Mouse (Mus musculus): ENCODE data around the gene Trpm5. TPM values are rescaled to one million over a fixed set of nuclear protein-coding genes. Genes with fewer than 3 reads are reported as not detected.

Gene Trpm5
- total and polyA plus RNA-seq, 2 experiments from 2014 or later = 2.0 to 2.1 TPM

GRCm38 (mm10) chr7:143034519-143035450 is 59.7 kb downstream of the Trpm5 start:
- 92% methylated on average over 8 of the region's 8 CpGs for WGBS
- no peaks in the 10 kb centered on the region for H3K9me3 ChIP-seq (ENCODE audit: low read length)
- DNase-seq (ENCODE audit: low spot score) = no peak

GRCm38 (mm10) chr7:143034112-143034511 is 60.3 kb downstream of the Trpm5 start:
- no peak overlapping the region for H3K27ac ChIP-seq
- TF ChIP-seq CTCF (IDR thresholded peaks at IDR 0.05; ENCODE audit: low read depth) = no peak
- H3K4me3 ChIP-seq (ENCODE audit: low read length) = no peak overlapping the region
- no peak overlapping the region for H3K9ac ChIP-seq (replicated peaks; ENCODE audit: low read length)
- no peaks in the 10 kb centered on the region for H3K27me3 ChIP-seq (ENCODE audit: insufficient read depth, low read length)
- no peak for DNase-seq (ENCODE audit: low spot score)
- no peaks in the 10 kb centered on the region for H3K4me1 ChIP-seq (ENCODE audit: insufficient read depth, low read length)
- ATAC-seq = no peak
- H3K9me3 ChIP-seq (ENCODE audit: low read length) = no peaks in the 10 kb centered on the region
- WGBS = 92% methylated on average over 2 of the region's 2 CpGs
- H3K4me2 ChIP-seq (ENCODE audit: low read depth, low read length) = no peak overlapping the region
- peaks cover 24% of the 10 kb centered on the region; the same call in 1 of the 2 replicates for H3K36me3 ChIP-seq (ENCODE audit: insufficient read depth, low read length)

More at GRCm38 (mm10) chr7:143034519-143035450, 59.7 kb downstream of the Trpm5 start:
- TF ChIP-seq CTCF (IDR thresholded peaks at IDR 0.05; ENCODE audit: low read depth) = no peak
- Histone ChIP-seq H3K4me3 (ENCODE audit: low read length) (no peak overlapping the region), H3K36me3 (ENCODE audit: insufficient read depth, low read length) (peaks cover 31% of the 10 kb centered on the region; the same call in 1 of the 2 replicates), H3K4me1 (ENCODE audit: insufficient read depth, low read length) (no peaks in the 10 kb centered on the region), H3K27ac (no peak overlapping the region), H3K27me3 (ENCODE audit: insufficient read depth, low read length) (no peaks in the 10 kb centered on the region), H3K9ac (replicated peaks; ENCODE audit: low read length) (no peak overlapping the region), H3K4me2 (ENCODE audit: low read depth, low read length) (no peak overlapping the region)
- ATAC-seq = no peak

GRCm38 (mm10) chr7:143033581-143033980 is 60.9 kb downstream of the Trpm5 start:
- DNase-seq (ENCODE audit: low spot score) = no peak
- TF ChIP-seq CTCF (IDR thresholded peaks at IDR 0.05; ENCODE audit: low read depth) = no peak
- H3K27me3 ChIP-seq (ENCODE audit: insufficient read depth, low read length) = no peaks in the 10 kb centered on the region
- 71% methylated on average over 4 of the region's 4 CpGs for WGBS
- no peaks in the 10 kb centered on the region for H3K9me3 ChIP-seq (ENCODE audit: low read length)
- H3K9ac ChIP-seq (replicated peaks; ENCODE audit: low read length) = no peak overlapping the region
- no peak overlapping the region for H3K27ac ChIP-seq
- H3K4me2 ChIP-seq (ENCODE audit: low read depth, low read length) = no peak overlapping the region
- H3K4me3 ChIP-seq (ENCODE audit: low read length) = no peak overlapping the region
- H3K4me1 ChIP-seq (ENCODE audit: insufficient read depth, low read length) = no peaks in the 10 kb centered on the region
- peaks cover 19% of the 10 kb centered on the region; the same call in 1 of the 2 replicates for H3K36me3 ChIP-seq (ENCODE audit: insufficient read depth, low read length)
- no peak for ATAC-seq

- no peak overlapping the region for H3K9ac ChIP-seq (replicated peaks; ENCODE audit: low read length)
- ATAC-seq (no peak), DNase-seq (ENCODE audit: low spot score) (no peak)
- no peak overlapping the region for H3K27ac ChIP-seq
- no peaks in the 10 kb centered on the region for H3K4me1 ChIP-seq (ENCODE audit: insufficient read depth, low read length)
- no peak overlapping the region for H3K4me2 ChIP-seq (ENCODE audit: low read depth, low read length)
- H3K4me3 ChIP-seq (ENCODE audit: low read length) = no peak overlapping the region
- no peaks in the 10 kb centered on the region for H3K27me3 ChIP-seq (ENCODE audit: insufficient read depth, low read length)
- TF ChIP-seq CTCF (IDR thresholded peaks at IDR 0.05; ENCODE audit: low read depth) = no peak
- 89% methylated on average over 1 of the region's 1 CpGs for WGBS
- H3K36me3 ChIP-seq (ENCODE audit: insufficient read depth, low read length) = peaks cover 11% of the 10 kb centered on the region; the same call in 1 of the 2 replicates
- no peaks in the 10 kb centered on the region for H3K9me3 ChIP-seq (ENCODE audit: low read length)
Observed at GRCm38 (mm10) chr7:143031816-143032215, 62.6 kb downstream of the Trpm5 start.

- no peak for TF ChIP-seq CTCF (IDR thresholded peaks at IDR 0.05; ENCODE audit: low read depth)
- Histone ChIP-seq H3K9me3 (ENCODE audit: low read length) (no peaks in the 10 kb centered on the region), H3K9ac (replicated peaks; ENCODE audit: low read length) (no peak overlapping the region), H3K4me1 (ENCODE audit: insufficient read depth, low read length) (no peaks in the 10 kb centered on the region), H3K4me2 (ENCODE audit: low read depth, low read length) (no peak overlapping the region), H3K4me3 (ENCODE audit: low read length) (no peak overlapping the region), H3K27ac (no peak overlapping the region), H3K36me3 (ENCODE audit: insufficient read depth, low read length) (peaks cover 6% of the 10 kb centered on the region; the same call in 1 of the 2 replicates), H3K27me3 (ENCODE audit: insufficient read depth, low read length) (no peaks in the 10 kb centered on the region)
- ATAC-seq = no peak
- DNase-seq (ENCODE audit: low spot score) = no peak
- 81% methylated on average over 4 of the region's 4 CpGs for WGBS
Observed at GRCm38 (mm10) chr7:143027196-143027595, 67.2 kb downstream of the Trpm5 start.

GRCm38 (mm10) chr7:143025496-143025895 is 68.9 kb downstream of the Trpm5 start:
- H3K27ac ChIP-seq = no peak overlapping the region
- peaks cover 6% of the 10 kb centered on the region; the same call in 1 of the 2 replicates for H3K36me3 ChIP-seq (ENCODE audit: insufficient read depth, low read length)
- H3K4me3 ChIP-seq (ENCODE audit: low read length) = no peak overlapping the region
- H3K9ac ChIP-seq (replicated peaks; ENCODE audit: low read length) = no peak overlapping the region
- WGBS = 95% methylated on average over 3 of the region's 3 CpGs
- ATAC-seq (no peak), DNase-seq (ENCODE audit: low spot score) (no peak)
- H3K9me3 ChIP-seq (ENCODE audit: low read length) = no peaks in the 10 kb centered on the region
- TF ChIP-seq CTCF (IDR thresholded peaks at IDR 0.05; ENCODE audit: low read depth) = no peak
- H3K4me1 ChIP-seq (ENCODE audit: insufficient read depth, low read length) = no peaks in the 10 kb centered on the region
- H3K4me2 ChIP-seq (ENCODE audit: low read depth, low read length) = no peak overlapping the region
- no peaks in the 10 kb centered on the region for H3K27me3 ChIP-seq (ENCODE audit: insufficient read depth, low read length)

- 90% methylated on average over 1 of the region's 1 CpGs for WGBS
Observed at GRCm38 (mm10) chr7:143024293-143024692, 70.1 kb downstream of the Trpm5 start.

More at GRCm38 (mm10) chr7:143024293-143024692, 70.1 kb downstream of the Trpm5 start:
- no peaks in the 10 kb centered on the region for H3K9me3 ChIP-seq (ENCODE audit: low read length)
- no peak for DNase-seq (ENCODE audit: low spot score)
- no peak for TF ChIP-seq CTCF (IDR thresholded peaks at IDR 0.05; ENCODE audit: low read depth)
- no peak overlapping the region for H3K4me2 ChIP-seq (ENCODE audit: low read depth, low read length)
- no peak for ATAC-seq
- no peaks in the 10 kb centered on the region for H3K4me1 ChIP-seq (ENCODE audit: insufficient read depth, low read length)
- H3K4me3 ChIP-seq (ENCODE audit: low read length) = no peak overlapping the region
- no peak overlapping the region for H3K27ac ChIP-seq
- H3K36me3 ChIP-seq (ENCODE audit: insufficient read depth, low read length) = peaks cover 6% of the 10 kb centered on the region; the same call in 1 of the 2 replicates
- H3K9ac ChIP-seq (replicated peaks; ENCODE audit: low read length) = no peak overlapping the region
- H3K27me3 ChIP-seq (ENCODE audit: insufficient read depth, low read length) = no peaks in the 10 kb centered on the region
